Mouse (Mus musculus): ENCODE results near the gene Slc26a8.

GRCm38 (mm10) chr17:28635842-28636241, 54.2 kb downstream of the Slc26a8 start:
- TF ChIP-seq CTCF (IDR thresholded peaks at IDR 0.05; ENCODE audit: extremely low read depth, insufficient read depth, low read length) (no peak), POLR2A (IDR thresholded peaks at IDR 0.05; ENCODE audit: extremely low read depth, insufficient read depth, low read length) (no peak)
